Mouse (Mus musculus) heart, adult 2 months (tissue): ENCODE data around the gene Kmt5a. TPM values are rescaled to one million over a fixed set of nuclear protein-coding genes. Genes with fewer than 3 reads are reported as not detected.

Experiments used
- DNase-seq, 2 experiments: peaks; one replicate each; pipeline ENCODE4 v3.0.0; 2021
- H3K27ac ChIP-seq: fragments of 200-600 bp; 2 replicates; pipeline ENCODE4 v1.8.1; 2022
- H3K27me3 ChIP-seq: fragments of 200-500 bp; 2 replicates; pipeline ENCODE4 v1.6.1; 2012; ENCODE audit warnings: mild to moderate bottlenecking, low read length, inconsistent platforms, mixed read lengths; ENCODE audit not compliant: control insufficient read depth, insufficient read depth
- H3K36me3 ChIP-seq: fragments of 200-500 bp; 2 replicates; pipeline ENCODE4 v1.6.1; 2012; ENCODE audit warnings: low read length, inconsistent platforms; ENCODE audit not compliant: control insufficient read depth, insufficient read depth
- H3K4me1 ChIP-seq: fragments of 200-500 bp; 2 replicates; pipeline ENCODE4 v1.6.1; 2011; ENCODE audit warnings: low read length; ENCODE audit not compliant: control insufficient read depth, insufficient read depth
- H3K4me3 ChIP-seq: fragments of 200-600 bp; 2 replicates; pipeline ENCODE4 v1.8.1; 2022
- H3K79me2 ChIP-seq: fragments of 200-500 bp; replicated peaks from 2 replicates; pipeline ENCODE4 v1.6.1; 2012; ENCODE audit warnings: mild to moderate bottlenecking, inconsistent platforms, low read length, moderate library complexity, mixed read lengths; ENCODE audit not compliant: control insufficient read depth, insufficient read depth
- H3K9ac ChIP-seq: fragments of 200-500 bp; 2 replicates; pipeline ENCODE4 v1.6.1; 2012; ENCODE audit warnings: low read depth, mild to moderate bottlenecking, control low read depth, inconsistent platforms, low read length, mixed read lengths
- CTCF ChIP-seq: fragments of 200-600 bp; IDR thresholded peaks from 2 replicates; pipeline ENCODE4 v1.8.1; 2022; ENCODE audit warnings: antibody characterized with exemption, mild to moderate bottlenecking, moderate library complexity
- EP300 ChIP-seq: fragments of 200-500 bp; IDR thresholded peaks from 2 replicates; pipeline ENCODE4 v1.6.1; 2011; ENCODE audit warnings: low read depth, low read length, control low read depth; ENCODE audit not compliant: insufficient read depth
- POLR2A ChIP-seq: fragments of 200-500 bp; IDR thresholded peaks from 2 replicates; pipeline ENCODE4 v1.6.1; 2011; ENCODE audit warnings: mild to moderate bottlenecking, low read depth, low read length, control low read depth; ENCODE audit not compliant: insufficient read depth
- WGBS: fragments of 180-500 bp; shearing (Covaris S2); methylation state at CpG from one replicate; pipeline ENCODE4 v1.1.7; 2018; 5-methylcytosine and 5-hydroxymethylcytosine counted together
- intact Hi-C: fragments of 180-260 bp; cut with DNase I; formaldehyde crosslinking; loops from one replicate; pipeline ENCODE4 v1.15.1; 2025
- polyA plus RNA-seq: library from polyadenylated mRNA; depleted of rRNA; stranded (reverse); fragments of >200 nt; gene quantifications from 2 replicates; pipeline ENCODE4 v1.2.3, GENCODE M21; 2012
- total RNA-seq, 2 experiments: library from RNA; stranded (reverse); gene quantifications; 2 replicates each; pipeline ENCODE4 v1.2.3; 2021

Gene Kmt5a
- total and polyA plus RNA-seq, 3 experiments, result 136 to 210 (median 191) TPM

DNA sequence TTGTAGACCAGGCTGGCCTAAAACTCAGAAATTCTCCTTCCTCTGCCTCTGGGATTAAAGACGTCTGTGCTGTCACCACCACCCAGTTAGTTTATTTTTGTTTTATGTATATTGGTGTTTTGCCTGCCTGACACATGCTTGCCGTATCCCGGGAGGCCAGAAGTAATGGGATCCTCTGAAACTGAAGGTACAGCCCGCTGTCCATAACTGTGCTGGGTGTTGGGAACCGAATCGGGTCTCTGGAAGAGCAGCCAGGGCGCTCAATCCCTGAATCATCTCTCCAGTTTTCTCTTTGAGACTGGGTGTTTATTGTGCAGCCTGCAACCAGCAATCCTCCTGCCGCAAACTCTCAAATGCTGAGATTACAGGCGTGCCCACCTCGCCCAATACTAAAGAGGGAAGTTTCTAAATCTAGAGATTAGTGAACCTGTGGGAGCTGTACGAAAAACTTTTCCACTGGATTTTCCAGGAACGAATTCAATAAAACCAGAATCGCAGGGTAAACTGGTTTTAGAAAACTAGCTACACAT is 42.8 kb downstream of the Kmt5a start:
- peaks cover 4% of the 10 kb centered on the region for H3K4me1 ChIP-seq
- peak; percentile 60 to 65 for DNase-seq
- H3K4me3 ChIP-seq, result peak overlapping the region; percentile 64
- WGBS, result 2% methylated on average over 13 of the region's 13 CpGs
- H3K79me2 ChIP-seq, result peaks cover 1% of the 10 kb centered on the region; the same call in 1 of the 2 replicates
- H3K9ac ChIP-seq, result peak overlapping the region; percentile 77
- intact Hi-C loops, result loop anchor here (2.0 to 5.0 kb wide), 3 partner anchors 14 to 55 kb away; partner anchors contain the start of gene Sbno1
- peak overlapping the region; percentile 98 for H3K27ac ChIP-seq
- peak; percentile 34; the same call in 1 of the 2 replicates for TF ChIP-seq POLR2A
- TF ChIP-seq EP300, result no peak
- no peak for TF ChIP-seq CTCF
- H3K36me3 ChIP-seq, result no peaks in the 10 kb centered on the region
- H3K27me3 ChIP-seq, result no peaks in the 10 kb centered on the region

DNA sequence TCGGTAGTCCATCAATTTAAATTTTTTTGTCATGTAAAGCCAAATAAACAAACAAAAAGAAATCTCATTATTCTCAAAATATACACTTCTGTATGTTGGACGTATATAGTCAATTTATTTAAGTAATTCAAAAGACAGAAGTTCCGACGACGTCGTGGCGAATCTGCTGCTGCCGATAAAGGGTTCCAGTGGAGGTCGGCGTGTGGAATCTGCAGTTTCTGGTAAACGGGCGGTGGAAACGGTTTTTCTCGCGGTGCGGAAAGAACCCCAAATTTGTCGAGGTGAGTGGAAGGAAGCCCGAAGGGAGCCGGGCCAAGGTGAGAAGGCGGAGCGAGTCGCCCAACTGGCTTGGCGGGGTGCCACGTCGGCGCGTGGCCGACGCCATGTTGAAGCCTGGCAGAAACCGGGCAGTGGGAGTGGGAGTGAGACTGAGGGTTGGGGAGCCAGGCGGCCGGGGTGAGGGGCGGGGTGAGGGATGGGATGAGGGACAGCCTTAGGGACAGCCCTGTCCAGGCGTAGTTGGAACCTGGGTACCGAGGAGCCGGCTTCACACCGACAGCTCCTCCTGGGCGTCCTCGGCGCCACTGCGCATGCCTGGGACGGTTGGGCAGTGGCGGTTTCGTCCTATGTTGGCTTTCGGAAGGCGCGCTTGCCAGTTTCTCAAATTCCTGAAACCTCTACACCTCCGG is 43.4 kb downstream of the Kmt5a start, which contains the start of gene Snrnp35:
Gene Snrnp35, plus strand, starts transcription at position 169 of the 689 bp plus-strand sequence.
- Histone ChIP-seq H3K4me3 (peak within 1 kb of the TSS; percentile 64), H3K4me1 (peaks cover 4% of the 10 kb centered on the region), H3K27me3 (no peaks in the 10 kb centered on the region), H3K27ac (peak within 1 kb of the TSS; percentile 98), H3K79me2 (no peaks in the 10 kb centered on the region), H3K36me3 (no peaks in the 10 kb centered on the region), H3K9ac (peak within 1 kb of the TSS; percentile 77)
- WGBS, result under 1% methylated on average over 48 of the region's 48 CpGs
- intact Hi-C loops, result loop anchor here (2.0 to 5.0 kb wide), 3 partner anchors 14 to 56 kb away; partner anchors contain the start of gene Sbno1
- TF ChIP-seq POLR2A (peak; percentile 87), EP300 (peak; percentile 13; the same call in 1 of the 2 replicates), CTCF (no peak)
- peak; percentile 94 to 95 for DNase-seq

DNA sequence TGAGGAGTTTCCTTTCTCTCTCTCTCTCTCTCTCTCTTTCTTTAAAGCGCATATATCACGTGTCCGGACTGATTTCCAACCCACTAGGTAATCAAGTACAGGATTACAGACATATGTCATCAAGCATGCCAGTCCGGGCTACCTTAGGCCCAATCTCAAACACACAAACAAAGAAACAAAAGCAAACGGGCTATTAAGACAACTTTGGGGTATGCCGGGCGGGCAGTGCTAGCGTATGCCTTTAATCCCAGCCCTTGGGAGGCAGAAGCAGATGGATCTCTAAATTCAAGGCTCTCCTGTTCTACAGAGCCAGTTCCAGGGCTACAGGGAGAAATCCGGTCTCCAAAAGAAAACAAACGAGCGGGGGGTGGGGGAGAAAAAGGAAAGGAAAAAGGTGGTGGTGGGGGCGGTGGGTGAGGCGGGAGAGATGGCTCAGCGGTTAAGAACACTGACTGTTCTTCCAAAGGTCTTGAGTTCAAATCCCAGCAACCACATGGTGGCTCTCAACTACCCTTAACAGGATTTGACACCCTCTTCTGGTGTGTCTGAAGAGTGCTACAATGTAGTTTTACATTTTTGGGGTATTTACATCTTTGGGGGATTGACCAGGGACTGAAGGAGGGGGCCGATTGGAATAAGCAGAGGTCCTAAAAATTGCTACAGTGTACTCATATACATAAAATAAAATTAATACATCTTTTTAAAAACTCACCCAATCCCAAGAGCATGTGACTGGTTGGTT is 44.1 kb downstream of the Kmt5a start:
- H3K4me1 ChIP-seq, result peaks cover 2% of the 10 kb centered on the region
- no peaks in the 10 kb centered on the region for H3K27me3 ChIP-seq
- H3K9ac ChIP-seq, result peak overlapping the region; percentile 77
- TF ChIP-seq EP300, result no peak
- no peak for TF ChIP-seq POLR2A
- peak; percentile 39 for TF ChIP-seq CTCF
- peak overlapping the region; percentile 98 for H3K27ac ChIP-seq
- H3K4me3 ChIP-seq, result peak overlapping the region; percentile 64
- peak in 1 of 2 experiments; percentile 50 for DNase-seq
- 6% methylated on average over 15 of the region's 15 CpGs for WGBS
- intact Hi-C loops, result loop anchor here (2.0 to 5.0 kb wide), 4 partner anchors 13 to 57 kb away; partner anchors contain the start of gene Sbno1
- no peaks in the 10 kb centered on the region for H3K79me2 ChIP-seq
- no peaks in the 10 kb centered on the region for H3K36me3 ChIP-seq

DNA sequence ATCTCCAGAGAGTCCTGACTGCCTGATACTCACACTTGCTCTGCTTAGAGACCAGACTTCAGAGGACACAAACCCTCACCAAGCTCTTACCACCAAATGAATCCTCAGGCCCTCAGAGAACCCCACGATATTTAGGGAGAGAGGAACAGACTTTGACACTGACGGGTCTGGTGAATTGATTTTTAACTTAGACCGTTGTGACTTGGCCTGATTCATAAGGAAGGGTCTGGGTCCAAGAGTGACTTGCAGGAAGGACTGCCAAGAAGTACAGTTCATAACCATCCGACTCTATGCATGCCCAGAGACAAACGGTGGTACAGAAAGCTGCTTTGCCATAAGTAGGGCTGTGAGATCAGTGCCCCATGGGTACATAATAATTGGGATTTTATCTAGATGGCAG is 45.9 kb downstream of the Kmt5a start:
- peak in 1 of 2 experiments; percentile 15 for DNase-seq
- H3K9ac ChIP-seq, result no peak overlapping the region
- H3K27me3 ChIP-seq, result no peaks in the 10 kb centered on the region
- H3K27ac ChIP-seq, result no peak overlapping the region
- no peaks in the 10 kb centered on the region for H3K4me1 ChIP-seq
- intact Hi-C loops, result loop anchor here (2.0 kb wide), 1 partner anchor 53 kb away; no protein-coding TSS in a partner anchor
- H3K4me3 ChIP-seq, result no peak overlapping the region
- H3K36me3 ChIP-seq, result no peaks in the 10 kb centered on the region
- H3K79me2 ChIP-seq, result no peaks in the 10 kb centered on the region
- WGBS, result 78% methylated on average over 5 of the region's 5 CpGs
- TF ChIP-seq EP300 (no peak), CTCF (no peak), POLR2A (no peak)

DNA sequence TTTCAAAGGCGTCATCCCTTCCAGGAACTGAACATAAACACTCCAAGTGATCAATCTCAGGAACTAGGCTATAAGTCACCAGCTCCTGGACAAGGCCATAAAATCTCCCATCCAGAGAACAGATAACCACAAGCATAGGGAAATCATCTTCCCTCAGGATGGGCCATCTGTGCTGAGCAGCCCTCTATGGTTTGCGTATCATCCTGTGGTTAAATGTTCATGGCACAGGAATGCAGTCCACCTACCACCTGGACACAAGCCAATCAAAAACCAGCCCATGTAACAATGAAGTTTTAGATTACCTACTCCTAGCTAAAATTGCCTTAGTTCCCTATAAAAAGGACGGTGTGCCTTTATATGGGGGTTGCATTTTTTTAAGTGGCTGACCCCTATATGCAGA is 49.2 kb downstream of the Kmt5a start:
- H3K36me3 ChIP-seq, result no peaks in the 10 kb centered on the region
- 94% methylated on average over 3 of the region's 3 CpGs for WGBS

More for the DNA sequence above, 49.2 kb downstream of the Kmt5a start:
- DNase-seq, result no peak
- H3K4me3 ChIP-seq, result no peak overlapping the region
- intact Hi-C loops, result no loop called here
- no peak overlapping the region for H3K27ac ChIP-seq
- H3K4me1 ChIP-seq, result no peaks in the 10 kb centered on the region
- no peaks in the 10 kb centered on the region for H3K79me2 ChIP-seq
- H3K27me3 ChIP-seq, result no peaks in the 10 kb centered on the region
- no peak for TF ChIP-seq CTCF
- TF ChIP-seq POLR2A, result no peak
- TF ChIP-seq EP300, result no peak
- no peak overlapping the region for H3K9ac ChIP-seq
